Mouse (Mus musculus): ENCODE measurements around the gene Sema4a.

Gene Sema4a

GRCm38 (mm10) chr3:88460983-88461696 is at the start of gene Sema4a:
TSS of gene Sema4a (minus strand) at chr3:88461182.
- DNase-seq (ENCODE audit: low spot score in 2 of 2) = no peak

GRCm38 (mm10) chr3:88509692-88510420 is 48.9 kb upstream of the Sema4a start, which contains the start of gene Lmna:
TSS of gene Lmna (minus strand) at chr3:88509956.
- peak; percentile 90 to 95 for DNase-seq (ENCODE audit: low spot score in 2 of 2)

DNA sequence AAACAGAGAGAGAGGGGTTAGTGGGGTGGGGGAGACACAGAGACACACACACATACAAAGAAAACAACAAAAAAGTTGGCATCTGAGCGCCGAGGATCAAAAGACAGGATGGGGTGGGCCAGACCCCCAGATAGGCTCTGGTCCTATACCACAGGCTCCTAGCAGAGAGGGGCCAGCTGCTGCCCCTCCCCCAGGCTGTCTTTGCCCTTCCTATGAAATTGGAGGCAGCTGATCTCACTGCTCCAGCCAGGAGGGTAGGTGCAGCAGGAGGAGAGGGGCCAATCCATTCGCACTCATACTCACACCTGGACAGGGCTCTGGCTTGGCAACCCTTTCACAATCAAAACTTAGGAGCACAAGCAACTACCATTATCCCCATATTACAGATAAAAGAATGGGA is 48.3 kb upstream of the Sema4a start:
- DNase-seq (ENCODE audit: low spot score in 2 of 2) = no peak

DNA sequence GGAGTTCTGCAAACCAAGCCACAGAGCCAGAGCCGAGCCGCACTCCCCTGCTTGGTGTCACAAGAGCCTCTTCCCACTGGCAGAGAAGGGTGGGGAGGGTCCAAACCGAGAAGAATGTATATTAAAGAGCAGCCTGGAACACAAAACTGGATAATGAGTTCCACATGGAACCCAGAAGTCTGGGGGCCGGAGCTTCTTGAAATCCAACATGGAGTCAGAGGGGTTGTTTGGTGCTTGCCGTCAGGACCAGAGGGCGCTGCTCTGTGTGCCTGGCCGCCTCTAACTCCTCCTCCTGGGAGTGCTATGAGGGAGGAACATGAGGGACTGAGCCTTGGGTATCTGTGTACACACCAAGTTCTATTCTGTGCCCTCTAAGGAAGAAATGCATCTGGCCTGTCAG is 44.8 kb upstream of the Sema4a start:
- DNase-seq (ENCODE audit: low spot score in 2 of 2) = no peak

GRCm38 (mm10) chr3:88505081-88505480 is 44.1 kb upstream of the Sema4a start:
- DNase-seq (ENCODE audit: low spot score in 2 of 2) = no peak

DNA sequence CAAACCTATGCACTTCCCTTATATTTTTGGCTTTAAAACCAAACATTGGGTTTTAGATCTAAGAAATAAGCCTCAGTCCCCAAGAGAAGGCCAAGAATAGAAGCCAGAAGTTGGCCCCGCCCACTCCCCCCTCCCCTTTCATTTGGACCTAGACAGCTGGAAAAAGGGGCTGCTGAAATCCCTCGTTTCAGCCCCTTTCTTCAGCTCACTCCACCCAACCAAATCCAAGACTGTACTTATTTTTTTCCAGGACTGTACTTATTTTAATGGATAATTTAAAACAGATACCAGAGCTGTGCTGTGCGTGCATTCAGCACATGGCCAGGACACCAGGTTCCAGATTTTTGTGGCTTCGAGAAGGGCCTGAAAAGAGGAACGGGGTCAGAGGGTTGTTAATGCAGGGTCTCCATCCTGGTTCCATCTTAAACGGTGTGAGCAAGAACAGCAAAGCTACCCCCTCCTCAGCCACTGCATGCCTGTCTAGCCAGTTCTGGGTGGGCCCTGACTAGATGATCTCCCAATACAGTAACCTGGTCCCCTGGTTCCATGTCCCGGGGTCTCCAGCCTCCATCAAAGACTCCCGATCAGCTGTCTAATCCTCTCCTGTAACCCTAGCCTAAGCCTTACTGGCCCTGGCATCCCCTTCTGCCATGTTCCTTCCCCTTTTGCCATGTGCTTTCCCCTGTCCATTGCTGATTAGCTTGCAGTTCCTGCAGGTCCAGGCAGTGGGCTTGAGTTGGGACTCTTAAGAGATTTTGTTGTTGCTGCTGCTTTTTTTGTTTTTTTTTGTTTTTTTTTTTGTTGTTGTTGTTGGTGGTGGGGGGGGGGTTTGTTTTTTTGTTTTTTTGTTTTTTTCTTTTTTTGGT is 43.1 kb upstream of the Sema4a start:
- no peak for DNase-seq (ENCODE audit: low spot score in 2 of 2)

- DNase-seq (ENCODE audit: low spot score in 2 of 2) = no peak
These were observed 42.5 kb upstream of the Sema4a start for GRCm38 (mm10) chr3:88503505-88503863.

DNA sequence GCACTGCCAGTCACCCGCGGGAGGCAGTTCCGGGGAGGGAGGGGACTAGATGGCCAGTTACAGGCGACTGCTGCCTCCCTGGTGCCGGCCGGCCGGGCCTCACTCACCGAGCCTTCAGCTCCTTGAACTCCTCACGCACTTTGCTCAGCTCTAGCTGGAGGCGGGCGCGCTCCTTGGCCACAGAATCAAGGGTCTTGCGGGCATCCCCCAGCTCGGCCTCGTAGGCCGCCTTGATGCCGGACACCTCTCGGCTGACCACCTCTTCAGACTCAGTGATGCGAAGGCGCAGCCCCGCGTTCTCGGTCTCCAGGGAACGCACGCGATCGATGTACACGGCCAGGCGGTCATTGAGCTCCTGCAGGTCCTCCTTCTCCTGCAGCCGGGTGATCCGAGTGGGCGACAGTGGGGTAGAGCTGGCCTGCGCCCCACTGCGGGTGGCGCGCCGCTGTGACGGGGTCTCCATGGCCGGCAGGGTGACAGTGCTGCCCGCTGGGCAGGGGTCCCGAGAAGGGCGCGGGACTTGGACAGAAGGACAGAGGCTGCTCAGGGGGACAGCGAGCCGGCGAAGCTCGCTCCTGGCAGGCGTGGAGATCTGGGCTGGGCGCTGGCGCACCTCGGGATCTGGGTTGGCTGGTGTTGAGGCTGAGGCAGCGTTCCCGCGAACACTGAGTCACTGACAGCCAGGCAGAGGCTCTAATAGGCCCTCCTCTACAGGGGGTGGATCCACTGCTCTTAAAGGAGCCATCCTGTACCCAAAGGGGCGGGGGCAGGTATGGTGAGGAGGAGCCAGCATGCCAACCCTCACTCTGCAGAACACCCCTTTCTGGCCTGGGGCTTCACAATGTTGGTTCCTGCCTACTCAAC is 41.9 kb upstream of the Sema4a start:
- DNase-seq (ENCODE audit: low spot score in 2 of 2) = peak; percentile 94

DNA sequence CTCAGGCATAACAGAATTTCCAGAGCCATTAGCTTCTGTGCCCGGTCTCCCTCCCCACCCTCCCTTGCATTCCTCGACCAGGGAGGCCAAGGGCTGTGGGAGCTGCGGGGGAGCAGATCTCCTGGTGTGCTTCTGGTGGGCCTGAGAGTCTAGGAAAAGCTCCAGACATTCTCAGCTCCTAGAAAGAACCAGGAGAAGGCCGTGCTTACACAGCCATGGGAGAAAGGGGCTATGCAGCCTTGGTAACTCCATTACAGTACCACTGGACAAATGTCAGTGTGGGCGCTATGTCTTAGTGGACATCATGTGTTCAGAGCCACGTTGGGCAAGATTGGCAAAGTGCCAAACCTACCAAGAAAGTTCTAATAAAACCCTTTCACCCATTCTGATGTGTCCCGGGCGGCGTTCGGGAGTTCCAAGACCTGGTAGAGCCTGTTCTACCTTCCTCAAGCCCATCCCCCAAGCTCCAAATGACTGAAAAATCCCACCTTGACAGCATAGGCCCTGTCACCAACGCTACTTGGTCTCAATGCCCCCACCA is 41.1 kb upstream of the Sema4a start:
- DNase-seq (ENCODE audit: low spot score in 2 of 2) = no peak

GRCm38 (mm10) chr3:88501366-88502030 is 40.5 kb upstream of the Sema4a start:
- DNase-seq (ENCODE audit: low spot score in 2 of 2) = no peak

DNA sequence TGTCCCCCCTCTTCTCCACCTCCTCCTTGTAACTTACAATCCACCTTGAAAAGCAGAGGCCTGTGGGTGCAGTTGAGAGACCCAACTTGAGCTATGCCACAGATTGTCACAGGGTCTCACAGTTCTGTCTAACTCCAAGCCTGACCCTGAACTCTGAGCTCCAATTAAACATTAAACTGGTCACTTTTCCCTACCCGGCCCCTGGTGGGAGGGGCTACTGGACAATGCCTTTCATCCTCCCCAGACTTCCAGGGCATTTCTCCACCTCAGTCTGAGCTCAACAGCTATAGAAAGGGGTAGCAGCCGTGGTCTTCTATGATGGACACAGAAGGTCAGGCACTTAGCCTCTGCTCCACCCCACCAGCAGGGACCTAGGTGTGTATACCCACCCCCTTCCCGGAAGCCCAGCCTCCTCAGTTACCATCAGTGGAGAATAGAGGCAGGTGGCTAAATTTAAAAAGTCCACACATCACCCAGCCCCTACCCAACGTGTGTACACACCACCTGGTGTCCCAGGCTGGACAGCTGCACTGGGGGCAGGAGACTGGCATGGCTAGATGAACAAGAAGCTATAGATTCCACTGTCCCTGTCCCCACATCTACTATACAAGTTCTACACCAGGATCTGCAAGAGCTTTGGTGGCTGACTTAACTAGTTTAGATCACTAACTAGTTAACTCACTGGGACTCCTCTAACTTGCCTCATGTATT is 39.8 kb upstream of the Sema4a start:
- no peak for DNase-seq (ENCODE audit: low spot score in 2 of 2)

DNA sequence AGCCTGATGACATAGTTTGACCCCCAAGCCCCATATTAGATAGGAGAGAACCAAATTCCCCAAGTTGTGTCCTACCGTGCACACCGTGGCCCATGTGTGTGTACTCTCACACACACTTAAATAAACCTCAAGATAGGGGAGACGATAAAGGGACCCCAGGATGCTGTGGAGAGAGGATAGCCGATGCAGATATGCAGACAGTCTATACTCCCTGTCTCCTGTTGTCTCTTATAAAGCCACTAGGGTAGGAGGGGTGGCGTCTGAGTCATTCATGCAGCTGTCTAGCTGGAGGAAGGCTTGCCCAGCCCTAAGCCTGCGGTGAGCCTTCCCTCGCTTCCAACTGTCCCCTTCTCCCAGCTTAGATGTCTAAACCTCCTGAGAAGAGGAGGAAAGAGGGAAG is 39.1 kb upstream of the Sema4a start:
- DNase-seq (ENCODE audit: low spot score in 2 of 2) = no peak

DNA sequence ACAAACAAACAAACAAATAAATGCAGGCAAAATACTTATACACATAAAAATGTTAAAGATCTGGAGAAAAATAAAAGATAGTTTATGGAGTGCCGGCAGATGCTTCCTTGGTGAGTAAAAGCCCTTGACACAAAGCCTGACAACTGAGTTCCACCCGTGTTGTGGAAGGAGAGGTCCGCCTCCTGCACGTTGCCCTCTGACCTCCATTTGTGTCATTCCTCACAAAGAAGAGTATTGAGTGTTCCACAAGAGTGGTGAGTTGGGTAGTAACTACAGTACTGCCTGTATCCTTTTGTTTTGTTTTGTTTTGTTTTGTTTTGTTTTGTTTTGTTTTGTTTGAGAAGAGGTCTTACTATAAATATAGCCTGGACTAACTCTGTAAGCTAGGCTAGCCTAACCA is 38.6 kb upstream of the Sema4a start:
- no peak for DNase-seq (ENCODE audit: low spot score in 2 of 2)

DNA sequence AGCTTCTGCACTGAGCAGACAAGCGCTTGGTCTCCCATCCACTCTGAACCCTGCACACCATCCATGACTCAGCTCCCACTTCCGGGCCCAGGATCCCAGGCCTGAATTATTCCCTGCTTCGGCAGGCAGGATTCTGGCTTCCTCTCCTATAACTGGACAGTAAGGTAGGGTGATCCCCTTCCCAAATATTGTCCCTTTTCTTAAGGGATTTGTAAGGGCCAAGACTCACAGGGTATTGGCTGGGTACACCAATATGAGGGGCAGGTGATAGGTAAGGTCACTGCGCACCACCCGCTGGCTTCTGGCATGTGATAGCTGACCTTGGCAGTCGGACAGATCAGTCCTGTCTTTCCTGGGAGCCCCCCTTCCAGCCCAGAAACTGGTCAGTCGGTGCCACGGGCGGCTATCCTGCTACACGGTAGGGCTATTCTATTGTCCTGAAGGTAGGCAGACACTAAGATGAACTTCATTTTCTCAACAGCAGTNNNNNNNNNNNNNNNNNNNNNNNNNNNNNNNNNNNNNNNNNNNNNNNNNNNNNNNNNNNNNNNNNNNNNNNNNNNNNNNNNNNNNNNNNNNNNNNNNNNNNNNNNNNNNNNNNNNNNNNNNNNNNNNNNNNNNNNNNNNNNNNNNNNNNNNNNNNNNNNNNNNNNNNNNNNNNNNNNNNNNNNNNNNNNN is 34.9 kb upstream of the Sema4a start:
- no peak for DNase-seq (ENCODE audit: low spot score in 2 of 2)

- DNase-seq (ENCODE audit: low spot score in 2 of 2) = no peak
These were observed 34.0 kb upstream of the Sema4a start for GRCm38 (mm10) chr3:88494836-88495628.

GRCm38 (mm10) chr3:88493706-88494582 is 33.0 kb upstream of the Sema4a start:
- no peak for DNase-seq (ENCODE audit: low spot score in 2 of 2)

GRCm38 (mm10) chr3:88487396-88487795 is 26.4 kb upstream of the Sema4a start:
- DNase-seq (ENCODE audit: low spot score in 2 of 2) = no peak

- no peak for DNase-seq (ENCODE audit: low spot score in 2 of 2)
These were observed 25.9 kb upstream of the Sema4a start for GRCm38 (mm10) chr3:88486887-88487286.
